Mouse (Mus musculus): ENCODE measurements around the gene Acap1.

DNA sequence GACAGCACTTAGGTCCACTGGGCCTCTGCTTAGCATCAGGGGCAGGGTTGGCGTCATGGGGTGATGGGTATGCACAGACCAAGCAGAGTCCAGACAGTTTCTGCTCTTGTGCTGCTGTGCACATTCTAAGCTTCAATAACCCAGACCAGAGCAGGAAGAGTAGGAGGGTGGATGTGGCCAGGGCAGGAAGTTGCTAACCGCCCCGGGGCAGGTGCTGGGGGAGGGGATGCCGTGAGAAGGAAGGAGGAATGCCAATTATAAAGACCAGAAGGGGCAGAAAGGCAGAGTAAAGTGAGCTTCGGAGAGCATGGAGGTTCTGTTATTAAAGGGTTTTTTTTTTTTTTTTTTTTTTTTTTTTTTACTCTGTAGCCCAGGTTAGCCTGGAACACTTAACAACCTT, 668 bp downstream of the Acap1 start:
- TF ChIP-seq CTCF (IDR thresholded peaks at IDR 0.05; ENCODE audit: extremely low read depth, insufficient read depth, insufficient read length, insufficient replicate concordance) (no peak), POLR2A (IDR thresholded peaks at IDR 0.05; ENCODE audit: low read depth, low read length) (no peak; the same call in 1 of the 2 replicates)

Data from spleen, adult 2 months (tissue).